Mouse (Mus musculus) hindbrain, embryonic 12.5 days (tissue): ENCODE results near the gene BC048562. TPM values are rescaled to one million over a fixed set of nuclear protein-coding genes. Genes with fewer than 3 reads are reported as not detected.

Source experiments
- ATAC-seq: fragments of 200-750 bp; cut with Nextera tagmentation; 2 replicates; pipeline ENCODE4 v1.8.0; 2017; ENCODE audit warnings: moderate TSS enrichment; ENCODE audit not compliant: low FRiP score
- H3K27ac ChIP-seq: fragments of 300-500 bp; sonication (generic); 2 replicates; pipeline ENCODE4 v1.5.1; 2016; ENCODE audit warnings: mild to moderate bottlenecking
- H3K27me3 ChIP-seq: fragments of 300-500 bp; sonication (generic); 2 replicates; pipeline ENCODE4 v1.6.1; 2016; ENCODE audit warnings: mild to moderate bottlenecking
- H3K36me3 ChIP-seq: fragments of 300-500 bp; sonication (generic); 2 replicates; pipeline ENCODE4 v1.6.1; 2016; ENCODE audit warnings: mild to moderate bottlenecking
- H3K4me1 ChIP-seq: fragments of 300-500 bp; sonication (generic); 2 replicates; pipeline ENCODE4 v1.6.1; 2016
- H3K4me2 ChIP-seq: fragments of 300-500 bp; sonication (generic); replicated peaks from 2 replicates; pipeline ENCODE4 v1.6.1; 2016; ENCODE audit warnings: mild to moderate bottlenecking
- H3K4me3 ChIP-seq: fragments of 300-500 bp; sonication (generic); 2 replicates; pipeline ENCODE4 v1.5.1; 2016; ENCODE audit warnings: mild to moderate bottlenecking
- H3K9ac ChIP-seq: fragments of 300-500 bp; sonication (generic); 2 replicates; pipeline ENCODE4 v1.6.1; 2016; ENCODE audit warnings: mild to moderate bottlenecking, moderate library complexity
- H3K9me3 ChIP-seq: fragments of 300-500 bp; sonication (generic); replicated peaks from 2 replicates; pipeline ENCODE4 v1.6.1; 2016; ENCODE audit warnings: mild to moderate bottlenecking
- WGBS: fragments of 180-500 bp; shearing (Covaris S2); methylation state at CpG from one replicate; pipeline ENCODE4 v1.1.7; 2016; 5-methylcytosine and 5-hydroxymethylcytosine counted together
- polyA plus RNA-seq: library from polyadenylated mRNA; unstranded; fragments of >200 nt; fragmentation: Nextera tagmentation; extraction: Ambion mirVana; gene quantifications from 2 replicates; pipeline ENCODE4 v1.2.1, GENCODE M21; 2016

The BC048562 gene
- polyA plus RNA-seq, 1 experiment from 2014 or later = not detected

- over 99% methylated on average over 9 of the region's 9 CpGs for WGBS
- H3K4me1 ChIP-seq = peaks cover 16% of the 10 kb centered on the region
- peaks cover 3% of the 10 kb centered on the region; the same call in 1 of the 2 replicates for H3K27me3 ChIP-seq
- H3K9ac ChIP-seq = no peak overlapping the region
- H3K36me3 ChIP-seq = peaks cover 34% of the 10 kb centered on the region
- ATAC-seq = no peak
- no peak overlapping the region for H3K27ac ChIP-seq
- no peak overlapping the region for H3K4me2 ChIP-seq
- H3K4me3 ChIP-seq = no peak overlapping the region
- H3K9me3 ChIP-seq = no peaks in the 10 kb centered on the region
These were observed 27.4 kb downstream of the BC048562 start for GRCm38 (mm10) chr9:108463713-108464112.

GRCm38 (mm10) chr9:108466219-108466618 lies 29.9 kb downstream of the BC048562 start:
- Histone ChIP-seq H3K4me3 (no peak overlapping the region), H3K4me1 (peaks cover 12% of the 10 kb centered on the region), H3K9me3 (no peaks in the 10 kb centered on the region), H3K27ac (no peak overlapping the region), H3K36me3 (peaks cover 34% of the 10 kb centered on the region), H3K4me2 (no peak overlapping the region), H3K9ac (no peak overlapping the region), H3K27me3 (no peaks in the 10 kb centered on the region)
- ATAC-seq = no peak
- WGBS = 95% methylated on average over 2 of the region's 2 CpGs

- no peaks in the 10 kb centered on the region for H3K4me1 ChIP-seq
- ATAC-seq = no peak
- peaks cover 19% of the 10 kb centered on the region for H3K36me3 ChIP-seq
- no peak overlapping the region for H3K4me2 ChIP-seq
- no peak overlapping the region for H3K4me3 ChIP-seq
- no peak overlapping the region for H3K27ac ChIP-seq
- H3K9ac ChIP-seq = no peak overlapping the region
- no peaks in the 10 kb centered on the region for H3K27me3 ChIP-seq
- 75% methylated on average over 5 of the region's 5 CpGs for WGBS
- H3K9me3 ChIP-seq = no peaks in the 10 kb centered on the region
These were observed 33.1 kb downstream of the BC048562 start for GRCm38 (mm10) chr9:108469430-108469829.

- Histone ChIP-seq H3K27me3 (no peaks in the 10 kb centered on the region), H3K9ac (no peak overlapping the region), H3K4me3 (no peak overlapping the region), H3K36me3 (peaks cover 15% of the 10 kb centered on the region), H3K27ac (no peak overlapping the region), H3K4me2 (no peak overlapping the region), H3K9me3 (no peaks in the 10 kb centered on the region), H3K4me1 (no peaks in the 10 kb centered on the region)
- ATAC-seq = no peak
- 76% methylated on average over 4 of the region's 4 CpGs for WGBS
These were observed 33.6 kb downstream of the BC048562 start for GRCm38 (mm10) chr9:108469845-108470244.

DNA sequence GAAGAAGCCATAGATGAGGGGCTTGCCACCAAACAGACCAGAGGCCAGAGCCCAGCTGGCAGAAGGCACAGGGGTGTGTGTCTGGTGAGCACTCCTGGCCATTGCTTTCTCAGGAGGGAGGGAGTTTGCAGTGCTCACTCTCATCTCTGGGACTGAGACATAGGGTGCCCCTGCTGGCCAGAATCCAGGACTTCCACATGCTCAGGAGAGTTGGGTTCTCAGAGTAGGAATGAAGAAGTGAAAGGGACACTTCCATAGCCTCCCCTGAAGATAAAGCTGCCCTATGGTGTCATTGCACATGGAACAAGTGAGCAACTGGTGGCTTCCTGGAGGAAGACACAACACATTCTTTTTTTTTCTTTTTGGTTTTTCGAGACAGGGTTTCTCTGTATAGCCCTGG lies 38.2 kb downstream of the BC048562 start:
- Histone ChIP-seq H3K4me1 (peaks cover 11% of the 10 kb centered on the region), H3K27ac (no peak overlapping the region), H3K27me3 (no peaks in the 10 kb centered on the region), H3K9me3 (no peaks in the 10 kb centered on the region), H3K4me3 (no peak overlapping the region), H3K9ac (no peak overlapping the region), H3K36me3 (no peaks in the 10 kb centered on the region), H3K4me2 (no peak overlapping the region)
- 89% methylated on average over 1 of the region's 1 CpGs for WGBS
- no peak for ATAC-seq

GRCm38 (mm10) chr9:108478638-108479156 lies 42.4 kb downstream of the BC048562 start:
- peak overlapping the region; percentile 34 for H3K4me3 ChIP-seq
- H3K9ac ChIP-seq = 0 out of 2 replicates have a peak overlapping the region, but pooled peaks have one; percentile 41
- H3K27me3 ChIP-seq = no peaks in the 10 kb centered on the region
- peak overlapping the region; percentile 70 for H3K27ac ChIP-seq
- no peaks in the 10 kb centered on the region for H3K9me3 ChIP-seq
- H3K4me1 ChIP-seq = peaks cover 22% of the 10 kb centered on the region
- H3K4me2 ChIP-seq = peak overlapping the region; percentile 60
- ATAC-seq = peak; percentile 60
- WGBS = under 1% methylated on average over 20 of the region's 20 CpGs
- 0 out of 2 replicates have a peak, but pooled peaks cover 6% of the 10 kb centered on the region for H3K36me3 ChIP-seq

GRCm38 (mm10) chr9:108479241-108479640 lies 43.0 kb downstream of the BC048562 start:
- H3K27me3 ChIP-seq = no peaks in the 10 kb centered on the region
- H3K9me3 ChIP-seq = no peaks in the 10 kb centered on the region
- peaks cover 22% of the 10 kb centered on the region for H3K4me1 ChIP-seq
- H3K27ac ChIP-seq = no peak overlapping the region
- peak; percentile 35 for ATAC-seq
- 34% methylated on average over 11 of the region's 11 CpGs for WGBS
- peak overlapping the region; percentile 60 for H3K4me2 ChIP-seq
- peaks cover 11% of the 10 kb centered on the region for H3K36me3 ChIP-seq
- H3K9ac ChIP-seq = no peak overlapping the region
- H3K4me3 ChIP-seq = peak overlapping the region; percentile 34

DNA sequence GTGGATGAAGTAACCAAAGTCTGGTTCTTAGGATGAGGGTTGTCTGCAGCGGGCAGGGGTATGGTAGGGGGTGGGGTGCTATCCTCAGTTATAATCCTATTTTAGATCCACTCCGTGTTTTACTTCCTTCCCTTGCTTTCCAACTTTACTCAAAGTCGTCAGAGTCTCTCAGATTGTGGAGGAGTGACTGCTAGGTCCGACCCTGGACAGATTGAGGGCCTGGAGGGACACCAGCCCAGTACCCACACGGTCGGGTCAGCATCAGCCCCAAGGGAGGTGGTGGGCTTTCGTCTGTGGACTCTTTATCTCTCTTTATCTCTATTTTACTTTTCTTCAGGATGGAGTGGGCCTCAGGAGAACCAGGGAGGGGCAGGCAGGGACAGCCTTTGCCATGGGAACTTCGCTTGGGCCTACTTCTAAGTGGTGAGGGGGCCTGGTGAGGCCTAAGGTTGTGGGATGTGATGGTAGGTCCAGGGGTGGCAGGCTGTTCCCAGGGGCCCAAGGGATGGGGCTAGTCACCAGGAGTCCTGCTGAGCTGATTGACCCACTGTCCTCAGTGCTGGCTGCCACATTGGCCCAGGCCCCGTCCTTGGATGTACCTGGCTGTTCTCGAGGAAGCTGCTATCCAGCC lies 43.6 kb downstream of the BC048562 start, which contains the start of gene Lamb2:
Lamb2 (plus strand) TSS at position 16 of the 631 bp plus-strand sequence.
- Histone ChIP-seq H3K9me3 (no peaks in the 10 kb centered on the region), H3K4me2 (peak within 1 kb of the TSS; percentile 60), H3K27me3 (no peaks in the 10 kb centered on the region), H3K4me1 (peaks cover 22% of the 10 kb centered on the region), H3K27ac (peak within 1 kb of the TSS; percentile 70), H3K4me3 (peak within 1 kb of the TSS; percentile 34), H3K9ac (peak within 1 kb of the TSS; percentile 69), H3K36me3 (peaks cover 14% of the 10 kb centered on the region)
- peak; percentile 35; the same call in 1 of the 2 replicates for ATAC-seq
- 14% methylated on average over 10 of the region's 10 CpGs for WGBS

DNA sequence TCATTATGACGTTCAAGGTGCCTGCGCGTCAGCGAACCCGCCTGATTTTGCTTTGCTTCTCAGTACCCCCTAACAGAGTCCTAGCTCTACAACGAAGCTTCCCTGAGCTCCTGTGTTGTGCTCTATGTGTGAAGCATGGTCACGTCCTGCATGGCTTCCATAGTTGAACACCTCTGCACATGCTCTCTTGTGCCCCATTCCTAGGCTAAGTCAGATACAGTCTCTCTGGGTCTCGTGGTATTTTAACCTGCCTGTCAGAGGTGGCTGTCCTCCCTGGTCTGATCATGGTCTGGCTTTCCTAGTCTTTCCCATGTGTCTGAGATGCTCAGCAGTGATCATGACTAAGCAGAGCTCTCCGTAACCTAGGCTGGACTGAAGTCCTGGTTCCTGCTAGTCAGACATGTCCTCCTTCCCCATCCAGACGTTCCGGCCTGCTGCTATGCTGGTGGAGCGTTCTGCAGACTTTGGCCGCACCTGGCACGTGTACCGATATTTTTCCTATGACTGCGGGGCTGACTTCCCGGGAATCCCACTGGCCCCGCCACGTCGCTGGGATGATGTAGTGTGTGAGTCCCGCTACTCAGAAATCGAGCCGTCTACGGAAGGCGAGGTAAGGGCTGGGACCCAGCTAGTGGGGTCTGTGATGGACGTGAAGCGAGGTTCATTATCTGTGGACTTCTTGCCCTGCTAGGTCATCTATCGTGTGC lies 44.7 kb downstream of the BC048562 start:
- peaks cover 22% of the 10 kb centered on the region for H3K4me1 ChIP-seq
- H3K27me3 ChIP-seq = no peaks in the 10 kb centered on the region
- WGBS = 93% methylated on average over 28 of the region's 28 CpGs
- H3K4me3 ChIP-seq = no peak overlapping the region
- H3K4me2 ChIP-seq = peak overlapping the region; percentile 60; the same call in 1 of the 2 replicates
- H3K27ac ChIP-seq = no peak overlapping the region
- no peak overlapping the region for H3K9ac ChIP-seq
- H3K9me3 ChIP-seq = no peaks in the 10 kb centered on the region
- peaks cover 24% of the 10 kb centered on the region for H3K36me3 ChIP-seq
- ATAC-seq = no peak

GRCm38 (mm10) chr9:108481520-108482210 lies 45.4 kb downstream of the BC048562 start:
- H3K9ac ChIP-seq = no peak overlapping the region
- peaks cover 22% of the 10 kb centered on the region for H3K4me1 ChIP-seq
- H3K4me2 ChIP-seq = no peak overlapping the region
- no peak for ATAC-seq
- H3K9me3 ChIP-seq = no peaks in the 10 kb centered on the region
- no peak overlapping the region for H3K4me3 ChIP-seq
- peaks cover 31% of the 10 kb centered on the region for H3K36me3 ChIP-seq
- H3K27ac ChIP-seq = no peak overlapping the region
- H3K27me3 ChIP-seq = no peaks in the 10 kb centered on the region
- 93% methylated on average over 19 of the region's 19 CpGs for WGBS

- ATAC-seq = no peak
- Histone ChIP-seq H3K4me3 (no peak overlapping the region), H3K9ac (no peak overlapping the region), H3K4me2 (no peak overlapping the region), H3K9me3 (no peaks in the 10 kb centered on the region), H3K36me3 (peaks cover 44% of the 10 kb centered on the region), H3K4me1 (peaks cover 22% of the 10 kb centered on the region), H3K27ac (no peak overlapping the region), H3K27me3 (no peaks in the 10 kb centered on the region)
- WGBS = 92% methylated on average over 18 of the region's 18 CpGs
These were observed 46.9 kb downstream of the BC048562 start for GRCm38 (mm10) chr9:108483051-108483790.
